Mouse (Mus musculus): Measurements from ENCODE around the gene Myom3.

- no peak for TF ChIP-seq CTCF (IDR thresholded peaks at IDR 0.05; ENCODE audit: low read depth)
- TF ChIP-seq EP300 (optimal IDR thresholded peaks at IDR 0.05) = no peak
Observed at GRCm38 (mm10) chr4:135853987-135854546, 94.6 kb downstream of the Myom3 start.

Measured in stomach, postnatal 0 days (tissue).